Mouse (Mus musculus): ENCODE results near the gene Ttc28. TPM values are rescaled to one million over a fixed set of nuclear protein-coding genes. Genes with fewer than 3 reads are reported as not detected.

Ttc28 gene
- total and polyA plus RNA-seq, 3 experiments: 0.21 to 0.89 (median 0.28) TPM

- Histone ChIP-seq H3K27me3 (replicated peaks) (peaks cover 19% of the 10 kb centered on the region), H3K4me3 (replicated peaks in 1 of 3; ENCODE audit: low read depth in 2 of 3, low read length in 2 of 3, poor library complexity in 1 of 3) (no peak overlapping the region), H3K4me2 (ENCODE audit: insufficient read depth, low read depth, poor library complexity, severe bottlenecking) (no peak overlapping the region), H3K27ac (ENCODE audit: insufficient read depth, low read depth) (no peak overlapping the region), H3K36me3 (replicated peaks in 1 of 2; ENCODE audit: control insufficient read depth in 1 of 2, insufficient read depth in 1 of 2, low read length in 1 of 2) (no peaks in the 10 kb centered on the region), H3K79me2 (replicated peaks; ENCODE audit: control insufficient read depth, extremely low read depth, insufficient read depth, poor library complexity, severe bottlenecking) (no peaks in the 10 kb centered on the region), H3K9me3 (replicated peaks; ENCODE audit: low read length) (no peaks in the 10 kb centered on the region), H3K9ac (ENCODE audit: insufficient read depth, low read depth) (no peak overlapping the region), H3K4me1 (ENCODE audit: control insufficient read depth in 1 of 2, insufficient read depth in 2 of 2) (no peaks in the 10 kb centered on the region)
- dilution Hi-C loops (cut with MboI; ENCODE audit: extremely low pct_ligation_motif_present, extremely low pct_unique_long_range_greater_than_20kb, low sequenced_read_pairs): no loop called here
- peak; percentile 69 to 82 for TF ChIP-seq CTCF (conservative IDR thresholded peaks at IDR 0.05 in 1 of 2, IDR thresholded peaks at IDR 0.05 in 1 of 2; ENCODE audit: low read depth in 2 of 2, low read length in 2 of 2)
- no peak for TF ChIP-seq USF1 (IDR thresholded peaks at IDR 0.05; ENCODE audit: low read depth, low read length)
- TF ChIP-seq NRF1 (IDR thresholded peaks at IDR 0.05; ENCODE audit: low read depth, low read length): no peak
- no peak for TF ChIP-seq TBP (conservative IDR thresholded peaks at IDR 0.05; ENCODE audit: low read depth, low read length)
- TF ChIP-seq CHD2 (IDR thresholded peaks at IDR 0.05; ENCODE audit: low read length): no peak
- TF ChIP-seq IRF4 (IDR thresholded peaks at IDR 0.05; ENCODE audit: low read depth, low read length): no peak
- no peak for TF ChIP-seq BHLHE40 (IDR thresholded peaks at IDR 0.05; ENCODE audit: low read depth, low read length)
- no peak for TF ChIP-seq ZMIZ1 (IDR thresholded peaks at IDR 0.05; ENCODE audit: low read depth, low read length)
- no peak for TF ChIP-seq POLR2AphosphoS2 (IDR thresholded peaks at IDR 0.05; ENCODE audit: low read depth, low read length)
- TF ChIP-seq USF2 (conservative IDR thresholded peaks at IDR 0.05; ENCODE audit: low read depth, low read length): no peak
- no peak for TF ChIP-seq RCOR1 (conservative IDR thresholded peaks at IDR 0.05; ENCODE audit: low read depth, low read length)
- no peak for TF ChIP-seq JUND (conservative IDR thresholded peaks at IDR 0.05; ENCODE audit: low read depth, low read length)
- TF ChIP-seq SIN3A (IDR thresholded peaks at IDR 0.05; ENCODE audit: low read length): no peak
- peak; percentile 23; the same call in 1 of the 2 replicates for TF ChIP-seq ZC3H11A (IDR thresholded peaks at IDR 0.05; ENCODE audit: low read depth, low read length)
- no peak for TF ChIP-seq HCFC1 (IDR thresholded peaks at IDR 0.05; ENCODE audit: low read depth, low read length)
- no peak for TF ChIP-seq MAFK (IDR thresholded peaks at IDR 0.05; ENCODE audit: insufficient replicate concordance, low read length)
- peak; percentile 84 for TF ChIP-seq MYC (IDR thresholded peaks at IDR 0.05; ENCODE audit: low read depth, low read length)
- TF ChIP-seq UBTF (IDR thresholded peaks at IDR 0.05; ENCODE audit: low read depth, low read length): no peak
- TF ChIP-seq POLR2A (IDR thresholded peaks at IDR 0.05; ENCODE audit: low read depth, low read length): no peak
- no peak for TF ChIP-seq NELFE (IDR thresholded peaks at IDR 0.05; ENCODE audit: low read depth, low read length)
- no peak for TF ChIP-seq EP300 (IDR thresholded peaks at IDR 0.05; ENCODE audit: low read length)
- no peak for TF ChIP-seq ZKSCAN1 (IDR thresholded peaks at IDR 0.05; ENCODE audit: borderline replicate concordance, low read depth, low read length)
- TF ChIP-seq CHD1 (IDR thresholded peaks at IDR 0.05; ENCODE audit: low read depth, low read length): no peak
- TF ChIP-seq MXI1 (IDR thresholded peaks at IDR 0.05; ENCODE audit: low read depth, low read length): no peak
- peak; percentile 81 for TF ChIP-seq SMC3 (IDR thresholded peaks at IDR 0.05; ENCODE audit: low read depth, low read length)
- TF ChIP-seq ETS1 (conservative IDR thresholded peaks at IDR 0.05; ENCODE audit: low read depth, low read length): no peak
- TF ChIP-seq MEF2A (IDR thresholded peaks at IDR 0.05; ENCODE audit: borderline replicate concordance, low read depth, low read length): no peak
- TF ChIP-seq GABPA (IDR thresholded peaks at IDR 0.05; ENCODE audit: insufficient replicate concordance, low read depth, low read length): no peak
- no peak for TF ChIP-seq TCF12 (IDR thresholded peaks at IDR 0.05; ENCODE audit: low read depth, low read length)
- no peak for TF ChIP-seq MAZ (IDR thresholded peaks at IDR 0.05; ENCODE audit: low read depth, low read length)
- TF ChIP-seq RAD21 (IDR thresholded peaks at IDR 0.05; ENCODE audit: low read depth, low read length): peak; percentile 83
- TF ChIP-seq KAT2A (IDR thresholded peaks at IDR 0.05; ENCODE audit: insufficient replicate concordance, low read length): no peak
- no peak for TF ChIP-seq JUN (IDR thresholded peaks at IDR 0.05; ENCODE audit: insufficient read depth, low read depth, low read length)
- no peak for TF ChIP-seq E2F4 (IDR thresholded peaks at IDR 0.05; ENCODE audit: insufficient replicate concordance, low read depth, low read length)
- TF ChIP-seq ELF1 (IDR thresholded peaks at IDR 0.05; ENCODE audit: low read depth, low read length): no peak
- no peak for TF ChIP-seq PAX5 (IDR thresholded peaks at IDR 0.05; ENCODE audit: low read length)
- no peak for TF ChIP-seq ZNF384 (IDR thresholded peaks at IDR 0.05; ENCODE audit: low read depth, low read length)
- peak; percentile 81 for TF ChIP-seq MAX (IDR thresholded peaks at IDR 0.05; ENCODE audit: low read length)
- in situ Hi-C loops (cut with MboI; ENCODE audit: low pct_ligation_motif_present, low pct_unique_long_range_greater_than_20kb, low sequenced_read_pairs): loop anchor here (25.0 kb wide), 1 partner anchor 196 kb away; no protein-coding TSS in a partner anchor
- peak; percentile 54 for DNase-seq (ENCODE audit: extremely low read depth)
These were observed 329.0 kb downstream of the Ttc28 start for GRCm38 (mm10) chr5:111208660-111208969.

Data from CH12.LX (cell line).